Mouse (Mus musculus) monocyte, adult 2 months (primary cell): ENCODE results near the gene Msln.
"Not testable (repeated sequence)": the region's sequence is repeated elsewhere in the genome, so short reads cannot be mapped to it uniquely, and the experiment has no call there.

Experiments used
- DNase-seq, 2 experiments: peaks; one replicate each; pipeline ENCODE4 v3.0.0; 2022; ENCODE audit warnings: low spot score in 2 of 2, low read depth in 1 of 2

The Msln gene

DNA sequence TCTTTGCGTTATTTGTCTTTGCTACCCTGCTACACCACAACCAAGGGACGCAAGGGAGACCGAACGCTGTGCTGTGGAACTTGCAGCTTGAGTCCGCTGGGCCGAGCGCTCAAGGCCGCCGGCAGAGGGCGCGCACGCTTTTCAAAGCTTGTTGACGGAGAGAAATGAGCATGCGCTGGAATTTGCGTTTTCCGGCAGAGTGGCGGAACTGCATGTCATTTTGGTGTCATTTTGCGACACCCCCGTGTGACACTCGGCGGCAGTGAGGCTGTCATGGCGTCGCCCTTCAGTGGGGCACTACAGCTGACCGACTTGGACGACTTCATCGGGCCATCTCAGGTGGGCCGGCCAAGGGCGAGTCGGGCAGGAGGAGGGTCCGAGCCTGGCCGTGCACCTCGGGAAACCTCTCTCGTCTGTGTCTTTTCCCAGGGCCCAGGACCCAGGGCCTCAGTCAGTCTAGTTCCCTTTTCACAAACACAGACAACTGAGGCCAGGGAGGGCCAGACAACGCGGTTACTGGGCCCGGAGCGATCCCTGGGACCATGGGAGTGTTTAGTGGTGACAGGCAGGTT is 19.5 kb upstream of the Msln start, which contains the start of gene Narfl:
Gene Narfl (plus strand): TSS at position 228 of the 572 bp plus-strand sequence.
- peak; percentile 90 to 96 for DNase-seq

DNA sequence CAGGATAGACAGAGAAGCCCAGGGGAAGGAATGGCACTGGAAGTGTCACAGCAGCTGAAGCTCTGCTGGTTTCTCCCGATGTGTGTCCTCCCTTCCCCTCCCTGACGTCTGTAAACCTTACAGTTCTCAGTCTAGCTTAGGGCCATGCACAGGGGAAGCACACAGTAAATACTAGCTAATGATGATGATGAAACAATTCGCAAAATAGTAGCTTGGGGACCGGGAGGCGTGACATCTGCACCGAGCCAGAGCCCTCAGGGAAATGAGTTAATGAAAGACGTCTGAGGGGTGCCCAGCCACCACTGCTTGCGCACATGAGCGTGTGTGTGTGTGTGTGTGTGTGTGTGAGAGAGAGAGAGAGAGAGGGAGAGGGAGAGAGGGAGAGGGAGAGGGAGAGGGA is 15.2 kb upstream of the Msln start:
- DNase-seq = no peak

DNA sequence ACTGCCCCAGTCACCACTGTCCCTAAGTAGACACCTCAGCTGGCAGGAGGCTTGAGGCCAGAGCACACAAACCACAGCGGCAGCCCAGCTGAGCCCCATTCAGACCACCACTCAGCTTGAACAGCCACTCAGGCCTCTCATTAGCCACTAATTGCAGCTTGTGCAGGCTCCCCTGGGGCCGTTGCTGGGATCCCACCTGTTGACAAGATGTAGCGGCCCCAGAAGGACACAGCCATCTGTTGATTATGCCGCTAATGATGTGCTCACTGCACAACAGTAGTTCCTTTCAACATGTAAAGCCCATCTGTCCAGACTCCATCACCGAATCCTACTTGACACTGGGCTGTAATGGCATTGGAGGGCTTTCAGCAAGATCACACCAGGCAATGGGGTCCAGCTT is 11.7 kb upstream of the Msln start:
- no peak for DNase-seq

DNA sequence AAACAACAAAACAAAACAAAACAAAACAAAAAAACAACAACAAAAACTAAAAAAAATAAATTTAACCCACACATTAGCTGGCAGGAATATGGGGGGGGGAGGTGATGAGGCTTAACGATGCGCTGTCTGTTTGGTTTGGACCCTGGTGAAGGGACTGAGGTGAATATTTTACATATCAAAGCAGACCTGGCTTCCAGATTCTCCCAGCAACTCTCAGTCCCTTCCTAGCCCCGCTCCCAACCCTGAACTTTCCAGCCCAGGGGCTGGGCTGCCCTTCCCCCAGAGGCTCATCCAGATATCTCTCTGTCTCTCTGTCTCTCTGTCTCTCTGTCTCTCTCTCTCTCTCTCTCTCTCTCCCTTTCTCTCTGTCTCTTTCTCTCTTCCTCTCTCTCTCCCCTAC is 8.4 kb upstream of the Msln start:
- no peak for DNase-seq

DNA sequence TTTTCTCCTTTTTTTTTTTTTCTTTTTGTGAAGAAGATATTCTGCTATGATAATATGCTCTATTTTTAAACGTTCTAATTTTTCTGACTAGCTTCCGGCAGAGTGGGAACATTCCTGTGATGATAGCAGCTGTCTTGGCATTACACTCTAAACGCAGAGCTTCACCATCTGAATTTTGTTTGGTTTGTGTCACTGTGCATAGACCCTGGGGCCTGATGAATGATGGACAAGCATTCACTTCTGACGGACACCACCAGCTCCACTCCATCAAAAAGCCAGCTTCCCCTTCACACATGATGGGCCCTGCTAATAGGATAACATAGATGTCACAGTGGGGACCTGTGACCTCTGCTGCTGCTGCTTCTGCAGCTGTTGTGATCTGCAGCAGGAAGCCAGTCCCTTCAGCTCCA is 7.4 kb upstream of the Msln start:
- DNase-seq = no peak

DNA sequence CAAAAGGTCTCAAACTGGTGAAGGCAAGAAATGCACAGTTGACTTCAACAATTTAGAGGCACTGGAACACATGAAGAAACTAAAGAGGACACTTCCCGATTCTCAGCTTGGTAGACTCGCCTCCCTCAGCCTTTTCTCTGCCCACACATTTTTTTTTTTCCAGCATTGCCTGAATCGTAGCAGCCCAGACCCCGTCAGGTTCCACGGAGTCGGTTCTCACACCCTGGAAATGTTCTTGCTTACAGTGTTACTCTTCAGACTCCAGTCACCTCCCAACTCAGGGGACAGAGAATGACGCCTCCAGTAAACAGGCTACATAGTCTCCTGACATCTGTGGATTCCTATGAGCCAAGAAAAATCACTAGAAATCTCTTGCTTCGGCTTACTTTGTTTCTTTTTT is 6.0 kb upstream of the Msln start:
- no peak for DNase-seq

DNA sequence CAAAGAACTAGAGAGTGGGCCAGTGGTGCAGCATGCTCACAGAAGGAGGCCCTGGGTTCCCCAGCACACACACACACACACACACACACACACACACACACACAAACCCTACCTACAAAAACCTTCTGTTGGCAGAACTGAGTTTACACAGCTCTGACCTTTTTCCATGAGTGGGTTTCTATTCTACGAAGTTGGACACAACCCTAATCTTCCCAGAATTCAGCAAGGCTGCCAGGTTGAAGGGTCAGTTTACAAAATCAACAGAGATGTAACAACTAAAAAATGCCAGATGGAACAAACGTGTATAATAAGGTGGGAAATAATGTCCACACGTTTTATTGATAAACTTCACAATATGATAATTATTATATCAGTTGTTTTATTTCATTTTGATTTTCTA is 3.5 kb upstream of the Msln start:
- no peak for DNase-seq

DNA sequence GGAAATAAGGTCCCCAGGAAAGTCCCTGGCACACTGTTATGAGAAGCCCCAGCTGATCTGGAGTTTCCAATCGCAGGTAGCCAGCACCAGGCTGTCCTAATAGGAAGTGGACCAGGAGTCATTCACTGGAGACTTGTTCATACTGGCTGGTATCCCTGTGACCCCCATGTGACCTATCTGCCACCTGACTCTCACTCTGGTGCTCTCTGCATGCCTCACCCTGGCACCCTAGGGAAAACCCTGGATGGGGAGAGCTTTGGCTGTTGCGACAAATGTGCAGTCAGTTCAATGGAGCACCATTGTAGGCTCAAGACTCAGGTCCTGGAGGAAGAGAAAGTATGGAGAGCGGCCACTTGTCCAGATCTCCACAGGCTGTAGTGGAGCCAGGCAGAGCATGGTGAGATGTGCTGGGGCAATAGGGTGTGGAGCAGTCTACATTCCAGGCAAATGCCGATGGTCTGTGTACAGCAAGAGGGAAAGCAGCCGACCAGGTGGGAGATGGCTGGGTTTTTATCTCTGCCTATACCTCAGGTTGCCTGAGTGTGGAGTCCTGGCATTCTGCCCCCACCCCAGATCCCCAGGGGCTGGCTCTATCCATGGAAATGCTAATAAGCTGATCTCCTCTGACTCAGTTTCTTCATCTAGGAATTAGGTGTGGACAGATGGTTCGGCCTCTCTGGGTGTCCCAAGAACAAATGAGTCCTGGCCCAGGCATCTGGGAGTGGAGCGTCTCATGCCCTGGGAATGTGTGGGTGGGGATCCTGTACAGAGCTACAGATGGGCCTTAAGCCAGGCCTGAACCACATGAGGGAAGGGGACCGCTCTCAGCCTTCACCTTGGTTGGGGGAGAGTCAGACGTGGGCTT is 2.4 kb upstream of the Msln start:
- DNase-seq = no peak

DNA sequence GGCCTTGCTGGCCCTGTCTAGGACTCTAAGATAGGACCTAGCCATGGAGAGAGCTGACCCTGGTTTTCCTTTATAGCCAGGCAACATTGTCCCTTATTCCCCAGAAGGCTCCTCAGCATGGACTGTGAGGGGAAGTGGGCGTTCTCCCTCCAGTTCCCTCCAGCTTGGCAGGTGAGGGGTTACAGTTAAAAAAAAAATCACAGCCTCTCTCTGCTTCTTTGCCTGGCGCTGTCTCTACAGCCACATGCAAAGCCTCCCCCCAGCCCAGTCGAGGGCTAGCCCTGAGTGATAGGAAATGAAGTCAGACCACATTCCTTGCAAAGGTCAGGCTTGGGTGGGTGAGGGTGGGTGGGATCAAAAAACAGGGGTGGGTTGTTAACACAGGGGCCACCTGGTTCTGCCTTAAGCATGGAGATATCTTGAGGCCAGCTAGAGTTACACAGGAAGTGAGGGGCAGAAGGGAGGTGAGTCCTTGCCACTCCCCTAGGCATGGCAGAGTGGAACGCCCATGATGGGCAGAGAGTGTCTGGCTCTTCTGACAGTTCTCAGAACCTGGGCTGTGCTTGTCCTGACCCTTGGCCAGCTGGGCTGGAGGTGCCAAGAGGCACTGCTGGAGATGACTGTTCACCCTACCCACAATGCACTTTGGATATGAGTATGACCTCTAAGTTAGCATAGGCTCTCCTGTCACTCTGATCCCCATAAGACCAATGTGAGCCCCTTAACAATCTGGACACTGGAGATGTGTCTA is 1.6 kb upstream of the Msln start:
- DNase-seq = no peak

DNA sequence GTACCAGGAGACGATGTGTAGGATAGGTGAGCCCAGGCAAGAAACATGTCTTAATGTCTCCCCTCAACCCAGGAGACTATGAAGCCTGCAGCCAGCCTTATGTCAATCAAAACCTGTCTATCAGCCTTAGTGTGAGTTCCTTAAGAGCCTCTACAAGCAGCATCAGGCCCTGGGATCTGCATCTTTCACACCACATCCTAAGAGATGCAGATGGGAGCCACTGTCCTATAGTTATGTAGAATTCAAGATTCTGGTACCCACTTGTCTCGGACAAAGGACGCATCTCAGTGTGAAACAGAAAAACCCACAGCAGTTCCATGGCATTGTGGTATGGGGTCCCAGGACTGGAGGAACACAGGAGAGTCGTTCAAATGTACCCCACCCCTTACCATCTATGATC is 908 bp upstream of the Msln start:
- no peak for DNase-seq

DNA sequence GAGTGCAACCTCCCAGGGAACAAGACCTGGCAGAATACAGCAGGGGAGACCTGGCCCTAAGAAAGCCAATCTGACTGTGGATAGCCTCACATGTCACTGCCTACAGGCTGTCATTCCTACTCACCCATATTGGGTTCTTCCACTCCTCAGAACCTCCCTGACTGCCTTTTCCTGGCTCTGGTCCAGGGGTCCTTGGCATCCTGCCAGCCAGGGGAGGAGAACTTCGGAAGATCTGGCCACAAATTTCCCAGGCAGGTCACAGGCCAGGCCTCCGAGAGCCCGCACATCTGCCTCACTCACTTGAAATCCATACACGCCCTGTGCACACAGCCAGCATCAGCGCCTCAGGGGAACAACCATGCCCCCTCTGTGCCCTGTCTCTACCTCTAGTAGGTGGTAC is 2.7 kb downstream of the Msln start:
- no peak for DNase-seq

DNA sequence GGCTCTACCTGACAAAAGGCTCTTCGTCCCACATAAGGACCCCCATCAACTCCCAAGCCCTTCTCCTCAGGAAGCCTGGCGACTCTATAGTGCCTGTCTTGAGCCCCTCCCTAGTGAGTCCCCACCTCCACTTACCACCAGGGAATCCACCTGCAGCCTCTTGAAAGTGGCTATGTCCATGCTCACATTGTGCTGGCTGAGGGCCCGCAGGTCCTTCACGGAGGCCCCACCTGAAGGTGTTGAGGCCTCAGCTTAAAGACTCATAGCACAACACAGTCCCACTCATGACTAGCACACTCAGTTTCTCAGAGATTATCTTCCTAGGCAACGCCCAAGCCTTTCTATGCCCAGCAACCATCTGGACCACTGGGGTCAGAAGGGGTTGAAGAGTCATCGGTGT is 4.9 kb downstream of the Msln start:
- no peak for DNase-seq

DNA sequence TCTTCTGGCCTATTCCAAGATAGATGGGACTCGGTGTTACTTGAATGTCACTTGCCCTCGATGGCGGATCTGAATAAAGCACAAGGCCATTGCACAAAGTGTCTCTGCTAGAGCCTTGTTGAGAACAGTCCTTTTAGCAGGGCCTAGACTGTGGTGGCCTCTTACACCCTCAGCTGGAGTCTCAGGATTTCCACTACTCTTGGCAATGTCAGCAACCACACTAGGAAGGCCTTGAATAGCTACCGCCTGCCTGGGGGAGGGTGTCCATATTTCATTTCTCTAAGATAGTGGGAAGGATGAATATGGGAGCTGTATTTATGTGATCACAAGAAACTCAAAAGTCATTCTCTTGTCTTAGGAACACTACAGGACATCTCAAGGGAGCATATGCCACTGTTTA is 5.9 kb downstream of the Msln start:
- DNase-seq = no peak

DNA sequence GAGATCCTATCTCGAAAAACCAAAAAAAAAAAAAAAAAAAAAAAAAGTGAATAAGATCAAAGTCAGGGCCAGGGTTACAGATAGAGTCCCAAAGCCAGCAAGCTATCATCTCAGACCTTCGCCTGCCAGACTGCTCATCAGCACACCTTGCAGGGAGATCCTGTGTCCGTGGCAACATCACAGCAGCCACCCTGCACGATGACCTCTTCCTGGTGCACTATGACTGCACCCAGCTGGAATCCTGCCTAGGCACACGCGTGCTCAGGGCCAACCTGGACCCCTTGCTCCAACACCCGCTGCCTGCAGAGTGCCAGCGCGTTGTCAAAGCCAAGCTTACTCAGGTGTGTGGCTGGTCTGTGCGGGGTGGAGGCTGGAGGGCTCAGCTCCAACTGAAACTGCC is 9.9 kb downstream of the Msln start:
- DNase-seq = no peak

DNA sequence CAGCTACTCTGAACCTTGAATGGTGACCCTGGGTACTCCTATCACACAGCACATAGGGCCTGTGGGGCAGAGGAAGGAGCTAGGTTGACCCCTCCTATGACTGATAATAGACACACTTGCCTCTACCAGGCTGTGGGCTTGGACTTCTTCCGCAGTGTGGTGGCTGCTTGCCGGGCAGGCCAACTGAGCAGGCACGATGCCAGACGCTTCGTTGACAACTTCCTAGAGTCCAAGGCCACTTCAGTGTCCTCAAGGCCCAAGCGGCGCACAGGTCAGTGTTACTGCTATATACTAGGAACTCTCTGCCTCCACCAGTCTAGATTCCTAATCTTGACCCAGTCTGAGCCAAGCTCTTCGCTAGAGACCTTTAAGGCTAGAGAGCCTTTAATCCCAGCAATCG is 10.3 kb downstream of the Msln start:
- no peak for DNase-seq

DNA sequence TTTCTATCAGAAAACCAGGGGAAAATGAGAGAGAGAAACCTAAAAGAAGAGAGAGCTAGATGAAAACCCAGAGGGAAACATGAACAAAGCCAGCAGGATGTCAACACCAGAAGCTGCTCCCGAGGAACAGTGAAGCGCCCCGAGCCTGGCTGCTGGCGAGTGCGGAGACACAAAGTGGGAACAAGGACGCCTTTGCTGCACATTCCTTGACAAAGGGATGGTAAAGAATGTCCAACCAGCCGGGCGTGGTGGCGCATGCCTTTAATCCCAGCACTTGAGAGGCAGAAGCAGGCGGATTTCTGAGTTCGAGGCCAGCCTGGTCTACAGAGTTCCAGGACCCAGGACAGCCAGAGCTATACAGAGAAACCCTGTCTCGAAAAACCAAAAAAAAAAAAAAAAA is 12.7 kb downstream of the Msln start:
- not testable (repeated sequence) for DNase-seq

DNA sequence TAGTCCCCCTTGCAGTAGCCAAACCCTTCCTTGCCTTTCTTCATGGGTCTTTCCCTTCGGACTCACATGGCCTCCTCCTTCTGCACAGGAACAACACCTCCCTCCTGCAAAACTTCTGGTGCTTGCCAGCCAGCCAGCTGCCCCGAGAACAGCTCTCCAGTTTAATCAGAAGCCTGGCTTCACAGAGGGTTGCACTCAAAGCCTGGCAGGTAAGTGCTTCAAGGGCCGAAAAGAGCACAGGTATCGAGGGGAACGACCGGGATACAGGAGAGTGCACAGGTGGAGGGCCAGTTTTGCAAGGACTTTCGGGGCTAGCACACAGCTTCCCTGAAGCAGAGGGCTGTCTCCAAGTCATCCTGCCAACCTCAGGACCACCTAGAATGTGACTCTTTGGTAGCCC is 15.3 kb downstream of the Msln start:
- DNase-seq = no peak

DNA sequence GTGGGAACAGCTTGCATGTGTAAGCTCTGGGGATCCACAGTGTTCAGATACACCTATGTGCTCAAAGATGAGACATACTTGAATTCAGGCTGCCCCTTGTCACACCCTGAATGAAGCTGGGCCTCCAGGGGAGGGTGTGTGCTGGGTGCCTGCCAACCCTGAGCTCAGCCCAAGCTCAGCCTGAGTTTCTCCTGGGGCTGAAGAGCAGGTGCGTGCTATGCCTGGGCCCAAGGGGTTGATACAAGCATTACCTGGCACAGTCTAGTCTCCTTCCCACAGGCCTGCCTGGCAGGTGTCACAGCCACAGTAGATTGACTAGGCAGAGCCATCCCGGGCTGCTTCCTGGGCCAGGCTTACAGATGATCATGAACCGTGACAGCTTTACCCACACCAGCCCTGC is 18.4 kb downstream of the Msln start, which contains the start of gene Mslnl:
Gene Mslnl (plus strand): TSS at position 298 of the 400 bp plus-strand sequence.
- DNase-seq = no peak

DNA sequence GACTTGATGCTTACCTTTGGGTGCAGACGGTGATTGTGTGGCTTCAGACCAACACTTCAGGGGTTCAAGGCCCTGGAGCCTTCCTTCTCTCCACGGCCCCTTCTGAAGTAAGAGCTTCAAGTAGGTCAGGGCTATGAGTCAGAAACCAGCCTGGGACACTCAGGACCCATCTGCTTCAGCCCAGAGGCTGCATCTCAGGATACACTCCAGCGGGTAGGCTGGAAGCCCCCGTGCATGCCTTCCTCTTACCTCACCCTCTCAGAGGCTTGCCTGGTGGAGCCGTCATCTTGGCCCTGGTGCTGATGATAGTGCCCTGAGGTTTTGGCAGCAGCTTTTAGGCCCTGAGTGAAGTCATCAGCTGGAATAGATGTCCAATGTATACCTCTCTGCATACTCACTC is 18.9 kb downstream of the Msln start:
- DNase-seq = no peak

DNA sequence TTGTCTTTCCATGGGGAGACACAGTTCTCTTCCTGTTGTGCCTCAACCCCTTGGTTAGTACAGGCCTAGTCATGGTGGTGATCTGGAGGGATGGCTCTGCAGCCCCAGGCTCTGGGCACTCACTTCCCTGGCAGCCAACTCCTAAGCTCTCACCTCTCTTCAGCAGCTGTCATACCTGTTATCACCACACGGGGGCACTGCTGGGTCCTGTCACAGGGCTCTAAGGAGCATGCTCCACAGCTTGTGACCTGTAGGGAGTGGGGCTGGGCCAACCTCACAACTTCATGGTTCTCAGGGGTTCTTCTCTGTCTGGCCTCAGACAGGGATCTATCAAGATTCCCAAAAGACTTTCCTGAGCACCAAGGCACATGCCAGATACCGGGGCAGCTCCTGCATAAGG is 22.1 kb downstream of the Msln start:
- peak; percentile 45 to 60 for DNase-seq

DNA sequence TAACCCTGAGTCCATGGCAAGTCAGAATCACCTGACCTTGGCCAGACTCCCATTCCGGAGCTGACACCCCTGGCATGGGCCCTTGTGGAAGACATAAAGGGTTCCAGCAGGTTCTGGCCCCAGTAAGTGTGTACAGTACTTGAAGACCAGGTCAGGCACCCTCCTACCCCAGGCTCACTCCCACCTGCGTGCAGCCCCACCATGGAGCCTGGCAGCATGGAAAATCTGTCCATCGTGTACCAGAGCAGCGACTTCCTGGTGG is 26.2 kb downstream of the Msln start:
- no peak for DNase-seq

DNA sequence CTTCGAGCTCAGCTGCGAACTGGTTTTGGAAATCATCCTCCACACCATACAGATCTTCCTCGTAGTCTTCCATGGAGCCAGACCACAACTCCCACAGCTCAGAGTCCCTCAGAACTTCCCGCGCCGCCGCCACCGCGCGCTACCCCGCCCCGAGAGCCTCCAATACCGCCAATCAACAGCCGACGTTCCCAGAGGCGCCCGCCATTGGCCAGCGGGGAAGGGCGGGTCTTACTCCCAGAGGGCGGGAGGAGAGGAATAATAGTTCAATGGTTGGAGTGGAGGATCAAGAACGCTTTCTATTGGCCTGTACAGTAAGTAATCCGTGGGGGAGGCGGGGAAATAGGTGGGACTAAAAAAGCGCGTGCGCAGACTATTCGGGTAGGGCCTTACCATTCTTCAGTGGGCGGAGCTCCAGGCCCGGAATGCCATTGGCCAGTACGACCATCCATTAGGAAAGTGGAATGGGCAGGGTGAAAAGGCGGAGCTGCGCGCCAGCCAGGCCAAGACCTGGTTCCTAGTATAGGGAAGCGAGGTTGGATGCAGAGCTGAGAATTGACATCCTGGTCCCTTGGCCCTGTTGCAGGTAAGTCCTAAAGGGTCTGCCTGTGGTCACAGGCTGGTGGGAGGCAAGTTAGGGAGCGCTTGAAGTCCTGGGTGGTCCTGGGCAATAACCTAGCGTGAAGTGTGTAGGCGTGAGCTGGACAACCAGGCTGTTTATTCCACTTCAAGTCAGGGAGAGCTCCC is 26.7 kb downstream of the Msln start, which contains the start of the genes Chtf18 and Rpusd1:
Gene Chtf18 (minus strand): TSS at position 155 of the 744 bp plus-strand sequence.
Gene Rpusd1 (plus strand): TSS at position 406 of the 744 bp plus-strand sequence.
- DNase-seq = peak; percentile 98 to 99
